Mouse (Mus musculus) thymus, postnatal 14 days (tissue): ENCODE data around the gene Amhr2.

Experiments used
- DNase-seq: peaks from one replicate; pipeline ENCODE4 v3.0.0; 2021

Gene Amhr2

DNA sequence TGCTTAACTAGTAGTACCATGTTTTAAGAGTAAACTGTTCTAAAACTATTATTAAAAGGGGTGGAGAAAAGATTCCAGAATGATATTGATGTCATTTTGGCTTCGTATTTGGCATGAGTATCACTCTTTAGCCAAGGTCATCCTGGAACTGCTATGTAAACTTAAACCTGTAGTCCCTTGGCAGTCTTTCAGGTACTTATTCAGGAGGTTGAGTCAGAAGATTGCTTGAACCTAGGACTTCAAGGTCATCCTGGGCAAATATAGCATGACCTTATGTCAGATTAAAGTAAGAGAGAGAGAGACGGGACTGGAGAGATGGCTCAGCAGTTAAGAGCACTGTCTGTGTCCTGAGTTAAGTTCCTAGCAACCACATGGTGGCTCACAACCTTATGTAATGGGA lies 20.5 kb upstream of the Amhr2 start:
- DNase-seq: no peak

DNA sequence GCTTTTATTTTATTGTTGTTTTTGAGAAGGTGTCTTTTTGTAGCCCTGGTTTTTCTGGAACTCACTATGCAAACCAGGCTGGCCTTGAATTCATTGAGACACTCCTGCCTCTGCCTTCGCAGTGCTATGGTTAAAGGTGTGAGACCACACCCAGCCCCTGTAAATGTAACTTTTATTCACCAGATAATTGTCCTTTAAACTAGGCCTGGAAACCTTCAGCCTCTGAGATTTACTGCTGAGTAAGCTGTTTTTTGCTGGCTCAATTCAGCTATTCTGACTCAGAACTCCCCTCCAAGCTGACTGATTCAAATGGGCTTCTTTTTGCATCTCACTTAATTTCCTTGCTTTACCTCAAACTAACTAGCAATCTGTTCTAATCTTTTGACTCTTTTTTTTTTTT lies 18.2 kb upstream of the Amhr2 start:
- DNase-seq: no peak

DNA sequence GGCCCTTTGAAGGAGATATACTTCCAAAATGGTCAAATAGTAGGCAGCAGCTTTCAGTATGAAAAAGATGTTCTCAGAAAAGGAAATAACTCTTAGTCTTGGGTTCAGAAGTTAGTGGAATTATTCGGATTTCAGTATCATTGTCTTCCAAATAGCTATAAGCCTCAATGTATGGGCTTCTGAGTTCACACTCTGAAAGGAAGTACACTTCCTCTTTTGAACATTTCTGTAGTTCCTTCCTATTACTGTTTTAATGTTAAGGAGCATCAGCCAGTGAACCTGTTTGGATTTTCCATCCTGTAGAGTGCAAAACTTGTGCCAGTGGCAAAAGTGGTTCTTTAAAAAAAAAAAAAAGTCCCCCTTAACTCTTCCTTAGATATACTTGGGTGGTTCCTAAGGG lies 13.1 kb upstream of the Amhr2 start:
- DNase-seq: no peak

- DNase-seq: no peak
Observed at GRCm38 (mm10) chr15:102433173-102433572, 12.0 kb upstream of the Amhr2 start.

DNA sequence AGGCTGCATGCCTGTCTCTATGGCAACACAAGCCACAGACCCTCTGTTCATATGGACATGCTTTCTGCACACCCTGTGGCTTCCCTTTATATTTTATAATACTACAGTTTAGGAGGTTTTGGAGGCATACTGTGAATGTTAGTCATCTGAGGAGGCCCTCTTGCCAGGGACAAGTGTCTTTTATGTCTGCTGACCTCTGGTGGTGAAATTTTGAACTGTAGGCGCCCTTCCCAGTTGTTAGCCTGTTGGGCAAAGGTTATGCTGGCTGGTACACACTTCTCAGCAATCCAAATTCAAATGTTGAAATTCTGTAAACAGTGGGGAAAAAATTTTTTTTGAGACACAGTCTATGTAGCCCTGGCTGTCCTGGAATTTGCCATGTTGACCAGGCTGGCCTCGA lies 2.7 kb upstream of the Amhr2 start:
- DNase-seq: peak; percentile 84

DNA sequence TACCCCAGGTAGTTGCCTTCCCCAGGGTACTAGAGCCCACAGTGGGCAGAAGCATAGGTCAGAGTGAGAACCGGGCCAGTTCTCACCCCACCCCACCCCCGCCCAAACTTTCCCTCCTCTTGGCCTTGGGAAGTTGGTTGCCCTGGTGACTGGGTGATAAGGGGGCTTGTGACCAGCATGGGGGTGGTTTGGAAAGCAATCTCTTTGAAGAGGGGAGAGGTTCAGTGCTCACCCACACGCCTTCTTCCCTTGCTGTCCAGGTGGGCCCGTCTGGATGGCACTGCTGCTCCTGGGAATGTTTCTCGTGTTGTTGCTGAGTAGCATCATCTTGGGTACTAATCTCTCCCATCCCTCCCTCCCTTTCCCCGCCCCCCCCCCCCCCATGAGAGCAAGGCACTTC lies 1.3 kb downstream of the Amhr2 start:
- DNase-seq: no peak

DNA sequence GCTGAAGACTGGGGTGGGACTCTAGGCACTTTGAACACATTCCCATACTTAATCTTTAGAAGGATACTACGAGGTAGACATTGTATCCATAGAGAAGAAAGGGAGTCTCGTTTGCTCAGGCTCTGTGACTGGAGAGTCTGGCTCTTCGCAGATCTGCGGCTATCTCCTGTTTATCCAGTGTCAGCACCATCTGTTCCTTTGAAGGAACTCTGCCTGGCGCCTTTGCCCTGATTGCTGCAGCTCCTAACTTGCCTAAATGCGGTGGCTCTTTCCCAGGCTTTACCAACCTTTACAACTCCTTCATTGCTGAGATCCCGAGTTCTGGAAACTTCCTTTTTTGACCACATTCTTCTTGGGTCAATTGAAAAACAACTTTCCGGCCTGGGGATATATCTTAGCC lies 4.2 kb downstream of the Amhr2 start:
- no peak for DNase-seq

- no peak for DNase-seq
Observed at GRCm38 (mm10) chr15:102450928-102451327, 5.8 kb downstream of the Amhr2 start.

DNA sequence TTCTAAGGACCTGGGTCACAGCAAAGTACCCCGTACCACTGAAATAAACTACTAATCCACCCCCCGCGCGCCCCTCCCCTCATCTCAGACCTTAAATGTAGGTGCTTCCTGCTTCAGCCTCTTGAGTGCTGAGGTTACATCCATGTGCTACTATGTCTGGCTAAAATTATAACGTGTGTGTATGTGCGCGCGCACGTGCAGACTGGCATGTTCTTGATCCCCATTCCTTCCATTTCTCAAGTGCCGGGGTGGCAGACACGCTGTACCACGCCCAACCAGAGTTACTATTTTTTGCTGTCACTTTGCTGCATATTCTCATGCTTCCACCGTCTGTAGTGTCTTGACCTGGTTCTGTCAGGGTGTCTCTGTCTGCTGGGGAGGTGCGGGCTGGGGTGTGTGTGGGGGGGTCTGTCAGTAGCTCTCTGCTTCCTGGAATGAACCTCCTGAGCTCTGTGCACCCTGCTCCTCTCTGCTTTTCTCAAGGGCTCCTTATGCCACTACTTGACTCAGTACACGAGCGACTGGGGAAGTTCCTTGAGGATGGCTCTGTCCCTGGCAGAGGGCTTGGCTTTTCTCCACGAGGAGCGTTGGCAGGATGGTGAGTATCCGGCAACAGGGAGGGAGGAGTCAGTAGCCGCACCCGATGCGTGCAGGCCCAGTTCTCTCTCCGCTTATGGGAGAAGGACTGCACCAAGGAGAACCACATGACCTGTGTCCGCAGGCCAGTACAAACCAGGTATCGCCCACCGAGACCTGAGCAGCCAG lies 6.7 kb downstream of the Amhr2 start:
- no peak for DNase-seq

- peak; percentile 26 for DNase-seq
Observed at GRCm38 (mm10) chr15:102455993-102456392, 10.8 kb downstream of the Amhr2 start.

DNA sequence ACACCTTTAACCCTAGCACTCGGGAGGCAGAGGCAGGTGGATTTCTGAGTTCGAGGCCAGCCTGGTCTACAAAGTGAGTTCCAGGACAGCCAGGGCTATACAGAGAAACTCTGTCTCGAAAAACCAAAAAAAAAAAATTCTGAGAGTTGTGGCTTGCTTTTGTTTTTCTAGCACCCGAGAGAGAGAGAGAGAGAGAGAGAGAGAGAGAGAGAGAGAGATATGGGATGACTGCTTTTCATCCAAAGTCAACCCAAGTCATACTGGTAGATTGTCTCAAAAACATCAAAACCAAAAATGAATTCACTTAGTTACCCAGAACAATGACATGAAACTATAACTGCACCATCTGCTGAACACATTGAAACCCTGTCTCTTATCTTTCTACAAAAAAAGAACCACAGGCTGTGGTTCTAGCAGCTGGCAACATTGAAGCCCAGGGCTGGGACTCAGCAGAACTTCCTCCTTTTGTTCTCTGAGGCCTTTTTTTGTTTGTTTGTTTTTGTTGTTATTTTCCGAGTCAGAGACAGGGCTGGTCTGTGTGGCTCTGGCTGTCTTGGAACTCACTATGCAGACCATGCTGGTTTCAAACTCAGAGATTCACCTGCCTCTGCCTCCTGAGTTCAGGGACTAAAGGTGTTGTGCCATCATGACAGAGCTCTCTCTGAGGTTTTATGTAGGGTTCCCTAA lies 13.0 kb downstream of the Amhr2 start:
- peak; percentile 56 for DNase-seq

DNA sequence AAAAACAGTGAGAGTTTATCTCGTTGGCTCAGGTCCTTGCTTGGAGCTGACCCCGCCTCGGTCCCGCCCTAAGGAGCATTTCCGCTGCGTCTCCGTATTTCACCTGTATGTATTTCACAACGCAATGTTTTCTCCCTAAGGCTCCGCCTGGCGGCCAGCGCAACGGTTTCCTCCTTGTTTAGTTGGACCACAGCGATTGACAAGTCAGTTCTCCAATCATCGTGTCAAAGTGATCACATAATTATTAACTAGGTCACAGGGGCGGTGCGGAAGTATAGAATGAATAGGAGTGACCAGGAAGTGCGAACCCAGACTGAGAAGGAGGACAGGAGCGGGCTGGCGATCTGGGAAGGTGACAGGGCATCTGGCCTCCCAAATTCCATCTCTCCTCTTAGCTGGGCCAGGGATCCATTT lies 13.7 kb downstream of the Amhr2 start, which contains the start of gene Prr13:
Prr13 (plus strand) TSS at position 125 of the 414 bp plus-strand sequence.
- peak; percentile 91 for DNase-seq

DNA sequence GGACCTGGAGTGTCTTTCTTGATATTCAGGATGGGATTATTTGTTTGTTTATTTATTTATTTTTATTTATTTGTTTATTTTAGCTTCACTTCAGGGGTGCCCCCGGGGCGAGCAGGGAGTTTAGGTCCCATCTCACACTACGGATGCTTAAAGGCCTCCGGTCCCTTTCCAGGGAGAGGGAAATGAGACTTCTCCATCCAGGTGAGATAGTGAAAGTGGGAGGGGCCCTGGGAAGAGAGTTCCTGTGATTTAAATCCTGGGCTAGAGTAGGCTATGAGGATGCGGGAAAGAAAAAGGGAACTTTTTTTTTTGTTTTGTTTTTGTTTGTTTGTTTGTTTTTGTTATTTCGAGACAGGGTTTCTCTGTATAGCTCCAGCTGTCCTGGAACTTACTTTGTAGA lies 14.2 kb downstream of the Amhr2 start:
- DNase-seq: no peak

DNA sequence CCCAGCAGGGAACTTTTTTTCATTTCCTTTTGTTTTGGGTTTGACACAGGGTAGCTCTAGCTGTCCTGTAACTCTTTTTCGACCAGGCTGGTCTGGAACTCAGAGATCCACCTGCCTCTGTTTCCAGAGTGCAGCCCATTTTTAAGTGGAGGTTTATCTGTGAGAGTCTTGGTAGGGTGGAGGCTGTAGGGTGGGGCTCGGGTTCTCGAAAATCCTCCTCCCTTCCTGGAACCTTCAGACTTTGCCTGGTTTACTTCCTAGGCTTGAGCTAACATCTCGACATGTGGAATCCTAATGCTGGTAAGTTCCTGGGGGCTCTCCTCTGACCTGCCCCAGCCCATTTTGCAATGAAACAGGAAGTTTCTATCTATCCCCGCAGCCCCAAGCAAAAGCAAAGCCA lies 14.7 kb downstream of the Amhr2 start:
- DNase-seq: no peak

DNA sequence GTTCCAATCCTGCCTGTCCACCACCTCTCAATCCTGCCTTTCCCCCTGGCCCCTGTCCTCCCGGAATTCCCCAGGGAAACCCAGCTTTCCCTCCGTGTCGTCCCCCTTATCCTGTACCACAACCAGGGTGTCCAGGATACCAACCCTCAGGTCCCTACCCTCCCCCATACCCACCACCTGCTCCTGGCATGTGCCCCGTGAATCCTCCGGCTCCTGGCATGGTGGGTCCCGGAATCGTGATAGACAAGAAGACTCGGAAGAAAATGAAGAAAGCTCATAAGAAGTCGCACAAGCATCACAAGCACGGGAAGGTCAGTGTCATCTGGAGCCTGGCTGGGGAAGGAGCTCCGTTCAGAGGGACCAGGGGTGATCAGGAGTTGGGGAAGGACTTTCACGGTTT lies 15.2 kb downstream of the Amhr2 start:
- no peak for DNase-seq

GRCm38 (mm10) chr15:102460971-102461370 lies 15.8 kb downstream of the Amhr2 start:
- DNase-seq: no peak

- DNase-seq: no peak
Observed at GRCm38 (mm10) chr15:102461430-102462075, 16.4 kb downstream of the Amhr2 start.

DNA sequence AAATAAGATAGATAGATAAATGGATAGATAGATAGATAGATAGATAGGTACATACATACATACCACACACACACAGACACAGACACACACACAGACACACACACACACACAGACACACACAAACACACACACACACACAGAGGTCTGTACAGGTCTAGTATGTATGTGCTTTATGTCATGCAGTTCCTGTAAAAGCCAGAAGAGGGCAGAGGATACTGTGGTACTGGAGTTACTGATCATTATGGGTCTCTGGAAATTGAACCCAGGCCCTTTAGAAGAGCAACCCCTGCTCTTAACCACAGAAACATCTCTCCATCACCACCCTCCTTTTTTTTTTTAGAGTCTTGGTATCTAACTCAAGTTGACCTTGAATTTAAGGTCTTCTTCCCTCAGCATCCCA lies 18.5 kb downstream of the Amhr2 start:
- DNase-seq: peak; percentile 57

DNA sequence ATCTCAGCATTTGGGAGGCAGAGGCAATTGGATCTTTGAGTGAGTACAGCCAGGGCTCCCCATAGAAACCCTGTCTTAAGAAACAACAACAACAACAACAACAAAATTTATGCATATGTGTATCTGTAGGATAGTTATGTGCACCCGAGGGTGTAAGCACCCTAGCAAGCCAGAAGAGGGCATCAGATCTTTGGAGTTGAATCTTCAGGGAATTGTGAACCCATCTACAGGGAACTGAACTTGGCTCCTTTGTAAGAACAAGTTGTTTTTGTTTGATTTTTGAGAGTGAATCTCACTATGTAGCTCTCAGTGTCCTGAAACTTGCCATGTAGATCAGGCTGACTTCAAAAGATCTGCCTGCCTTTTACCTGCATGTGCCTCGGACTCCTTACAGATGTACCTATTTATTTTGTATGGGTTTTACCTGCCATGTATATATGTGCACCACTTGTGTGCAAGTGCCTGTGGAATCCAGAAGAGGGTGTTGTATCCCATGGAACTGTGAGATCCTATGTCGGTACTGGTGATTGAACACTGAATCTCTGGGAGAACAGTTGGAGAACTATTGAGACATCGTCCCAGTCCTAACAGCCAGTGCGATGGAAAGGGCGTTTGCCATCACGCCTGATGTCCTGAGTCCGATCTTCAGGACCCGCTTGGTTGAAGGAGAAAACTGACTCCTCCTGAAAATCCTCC lies 23.7 kb downstream of the Amhr2 start:
- no peak for DNase-seq

GRCm38 (mm10) chr15:102470183-102470604 lies 25.0 kb downstream of the Amhr2 start, which contains the start of gene Pcbp2:
Pcbp2 (plus strand) TSS chr15:102470539.
- peak; percentile 97 for DNase-seq

DNA sequence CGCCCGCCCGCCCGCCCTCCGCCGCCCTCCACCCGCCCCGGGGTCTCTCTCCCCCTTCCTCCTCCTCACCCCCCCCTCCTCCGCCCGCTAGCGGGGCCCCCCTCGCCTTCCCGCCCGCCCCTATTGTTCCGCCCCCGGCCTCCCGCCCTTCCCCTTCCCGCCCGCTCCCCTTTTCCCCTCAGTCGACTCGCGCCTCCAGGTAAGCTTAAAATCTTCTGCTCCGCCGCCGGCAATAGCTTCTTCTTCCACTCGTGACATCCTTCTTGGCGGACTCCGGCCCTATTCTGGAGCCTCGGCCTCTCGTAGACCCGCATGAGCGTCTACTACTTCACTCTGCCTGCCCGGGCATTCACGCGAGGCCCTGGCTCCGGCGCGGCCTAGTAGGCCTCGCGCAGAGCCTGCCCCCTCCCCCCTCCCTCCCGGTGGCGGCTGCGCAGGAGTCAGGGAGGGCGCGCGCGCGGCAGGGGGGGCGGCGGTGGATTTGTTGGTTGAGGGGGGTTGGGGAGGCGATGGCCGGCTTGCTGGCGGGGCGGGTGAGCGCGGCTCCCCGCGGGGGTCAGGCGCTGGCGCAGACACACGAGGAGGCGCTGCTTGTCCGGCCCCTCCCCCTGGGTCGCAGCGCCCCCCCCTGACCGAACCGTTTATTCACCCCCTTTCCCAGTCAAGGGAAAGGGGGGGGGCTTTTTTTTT lies 25.6 kb downstream of the Amhr2 start:
- DNase-seq: peak; percentile 86

GRCm38 (mm10) chr15:102471295-102471645 lies 26.1 kb downstream of the Amhr2 start:
- DNase-seq: no peak

DNA sequence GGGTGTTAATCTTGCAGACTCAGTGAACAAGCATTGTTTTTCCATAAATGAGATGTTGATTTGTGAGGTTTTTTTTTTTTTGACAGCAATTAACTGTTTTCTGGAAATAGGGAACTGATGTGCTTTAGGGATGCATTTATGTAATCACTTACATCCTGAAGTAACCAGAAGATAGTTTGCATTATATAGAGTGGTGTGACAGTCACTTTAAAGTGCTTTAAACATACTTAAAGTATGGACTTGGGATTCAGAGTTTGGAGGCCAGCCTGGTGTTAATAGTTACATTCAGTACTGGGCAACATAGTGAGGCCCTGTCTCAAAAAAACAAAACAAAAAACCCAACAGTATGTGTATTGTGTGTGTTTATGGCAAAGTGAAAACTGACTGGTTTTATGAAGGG lies 26.6 kb downstream of the Amhr2 start:
- DNase-seq: no peak
